Mouse (Mus musculus) thymus, adult 2 months (tissue): ENCODE data around the gene Atp8b4. TPM values are rescaled to one million over a fixed set of nuclear protein-coding genes. Genes with fewer than 3 reads are reported as not detected.

Experiments used
- DNase-seq: peaks from one replicate; pipeline ENCODE4 v3.0.0; 2021
- H3K27ac ChIP-seq: fragments of 200-500 bp; 2 replicates; pipeline ENCODE4 v1.5.1; 2012; ENCODE audit warnings: low read length, control low read depth; ENCODE audit not compliant: control insufficient read depth, insufficient read depth
- H3K27me3 ChIP-seq: fragments of 200-500 bp; 2 replicates; pipeline ENCODE4 v1.6.1; 2012; ENCODE audit warnings: mild to moderate bottlenecking, low read length, moderate library complexity, mixed read lengths; ENCODE audit not compliant: control insufficient read depth, insufficient read depth
- H3K36me3 ChIP-seq: fragments of 200-500 bp; 2 replicates; pipeline ENCODE4 v1.6.1; 2012; ENCODE audit warnings: mild to moderate bottlenecking, low read length, moderate library complexity; ENCODE audit not compliant: control insufficient read depth, insufficient read depth
- H3K4me1 ChIP-seq: fragments of 200-500 bp; replicated peaks from 2 replicates; pipeline ENCODE4 v1.6.1; 2012; ENCODE audit warnings: low read length; ENCODE audit not compliant: control insufficient read depth, insufficient read depth
- H3K4me3 ChIP-seq: fragments of 200-500 bp; 2 replicates; pipeline ENCODE4 v1.5.1; 2012; ENCODE audit warnings: mild to moderate bottlenecking, low read length, control low read depth, moderate library complexity; ENCODE audit not compliant: control insufficient read depth, insufficient read depth
- CTCF ChIP-seq: fragments of 200-500 bp; IDR thresholded peaks from 2 replicates; pipeline ENCODE4 v1.5.1; 2012; ENCODE audit warnings: mild to moderate bottlenecking, control low read depth, low read length, moderate library complexity, borderline replicate concordance; ENCODE audit not compliant: control insufficient read depth, poor library complexity, insufficient read depth; ENCODE audit errors: extremely low read depth
- POLR2A ChIP-seq: fragments of 200-500 bp; IDR thresholded peaks from 2 replicates; pipeline ENCODE4 v1.6.1; 2012; ENCODE audit warnings: mild to moderate bottlenecking, low read length, control low read depth, moderate library complexity; ENCODE audit not compliant: control insufficient read depth, poor library complexity, insufficient read depth; ENCODE audit errors: extremely low read depth
- WGBS: fragments of 180-500 bp; shearing (Covaris S2); methylation state at CpG from one replicate; pipeline ENCODE4 v1.1.7; 2018; 5-methylcytosine and 5-hydroxymethylcytosine counted together
- polyA plus RNA-seq: library from polyadenylated mRNA; depleted of rRNA; stranded (reverse); fragments of >200 nt; gene quantifications from 2 replicates; pipeline ENCODE4 v1.2.3, GENCODE M21; 2012

Gene Atp8b4
- polyA plus RNA-seq, 1 experiment, result 4.7 TPM

DNA sequence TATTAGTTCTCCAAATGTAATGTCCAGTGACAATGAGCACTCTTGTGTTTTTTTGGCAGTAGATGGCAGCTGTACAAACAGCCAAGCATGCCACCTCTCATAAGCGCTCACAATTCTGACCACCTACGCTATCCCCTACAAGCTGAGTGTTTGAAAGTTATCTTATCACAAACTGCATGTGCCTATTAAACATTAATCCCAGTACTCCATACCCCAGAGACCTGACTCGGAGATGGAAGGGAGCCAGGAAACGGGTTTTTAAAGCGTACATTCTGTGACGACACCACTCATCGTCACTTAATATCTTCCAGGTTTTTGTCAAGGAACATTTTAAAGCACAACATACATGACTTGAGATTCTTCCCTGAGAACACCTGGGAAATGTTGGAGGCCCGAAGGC is 128.8 kb downstream of the Atp8b4 start:
- H3K4me3 ChIP-seq, result no peak overlapping the region
- no peaks in the 10 kb centered on the region for H3K36me3 ChIP-seq
- no peak overlapping the region for H3K27ac ChIP-seq
- no peaks in the 10 kb centered on the region for H3K4me1 ChIP-seq
- H3K27me3 ChIP-seq, result no peaks in the 10 kb centered on the region
- DNase-seq, result no peak
- no peak for TF ChIP-seq POLR2A
- no peak for TF ChIP-seq CTCF
- 94% methylated on average over 8 of the region's 8 CpGs for WGBS

DNA sequence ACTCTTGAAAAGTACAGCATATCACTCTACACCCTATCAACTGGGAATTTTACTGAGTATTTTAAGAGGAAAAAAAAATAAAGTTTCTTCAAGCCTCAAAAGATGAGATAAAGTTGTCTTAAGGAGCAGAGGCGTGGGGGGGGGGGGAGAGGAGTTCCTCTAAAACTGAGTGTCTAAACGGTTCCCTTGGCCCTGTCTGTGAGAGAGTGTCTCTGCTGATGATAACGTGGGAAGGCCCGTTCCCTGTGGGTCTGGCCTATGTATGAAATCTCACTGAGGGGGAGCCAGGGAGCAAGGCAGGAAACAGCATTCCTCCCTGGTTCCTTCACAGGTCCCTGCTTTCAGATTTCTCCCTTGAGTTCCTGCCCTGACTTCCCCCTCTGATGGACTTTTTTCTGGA is 130.7 kb downstream of the Atp8b4 start:
- H3K36me3 ChIP-seq, result no peaks in the 10 kb centered on the region
- no peak overlapping the region for H3K27ac ChIP-seq
- no peaks in the 10 kb centered on the region for H3K4me1 ChIP-seq
- no peak for DNase-seq
- no peak for TF ChIP-seq CTCF
- no peak for TF ChIP-seq POLR2A
- H3K4me3 ChIP-seq, result no peak overlapping the region
- 81% methylated on average over 4 of the region's 4 CpGs for WGBS
- no peaks in the 10 kb centered on the region for H3K27me3 ChIP-seq

DNA sequence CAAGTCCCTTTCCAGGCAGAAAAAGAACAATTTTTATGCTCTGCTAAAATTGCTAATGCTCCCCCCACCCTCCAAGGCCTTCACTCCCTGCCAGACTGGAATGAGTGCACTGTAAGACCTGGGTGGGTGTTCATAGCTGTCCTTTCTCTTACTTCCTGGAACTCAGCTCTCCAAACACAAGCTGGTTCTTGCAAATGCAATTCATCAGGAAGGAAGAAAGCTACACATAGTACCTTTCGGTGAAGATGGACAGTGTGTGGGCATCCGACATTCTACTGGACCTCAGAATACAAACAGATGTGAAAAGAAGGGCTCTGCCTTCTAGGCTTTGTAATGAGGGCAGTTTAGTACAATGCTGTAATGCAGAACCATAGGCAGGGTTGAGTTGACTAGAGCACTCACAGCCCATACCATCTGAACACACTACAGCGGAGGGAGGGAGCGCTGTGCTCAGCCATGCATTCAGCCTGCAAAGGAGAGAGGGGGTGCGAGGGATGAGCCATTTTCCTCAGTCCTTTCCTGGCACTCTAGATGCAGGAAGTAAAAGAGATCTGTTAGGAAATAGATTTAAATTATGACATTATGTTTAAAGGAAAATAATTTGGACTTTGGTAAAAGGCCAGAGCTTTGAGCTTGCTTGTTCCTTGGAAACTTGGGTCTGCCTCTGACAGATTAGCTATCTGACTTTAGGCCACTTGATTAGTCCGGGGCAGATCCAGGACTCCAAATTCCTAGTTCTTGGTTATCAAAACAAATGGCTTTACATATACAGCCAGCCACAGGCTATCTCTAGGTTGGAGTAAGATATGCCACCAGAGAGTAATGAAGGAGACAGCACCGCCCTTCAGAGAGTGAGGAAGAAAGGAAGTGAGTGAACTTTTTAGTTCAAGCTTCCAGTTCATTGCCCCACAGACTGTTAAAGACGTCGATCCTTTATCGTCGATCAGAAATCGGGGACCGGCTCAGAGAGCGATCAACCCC is 136.4 kb downstream of the Atp8b4 start:
- TF ChIP-seq CTCF (no peak), POLR2A (no peak)
- H3K4me3 ChIP-seq, result no peak overlapping the region
- no peaks in the 10 kb centered on the region for H3K27me3 ChIP-seq
- no peaks in the 10 kb centered on the region for H3K4me1 ChIP-seq
- WGBS, result 95% methylated on average over 14 of the region's 14 CpGs
- no peak overlapping the region for H3K27ac ChIP-seq
- no peaks in the 10 kb centered on the region for H3K36me3 ChIP-seq
- DNase-seq, result no peak

DNA sequence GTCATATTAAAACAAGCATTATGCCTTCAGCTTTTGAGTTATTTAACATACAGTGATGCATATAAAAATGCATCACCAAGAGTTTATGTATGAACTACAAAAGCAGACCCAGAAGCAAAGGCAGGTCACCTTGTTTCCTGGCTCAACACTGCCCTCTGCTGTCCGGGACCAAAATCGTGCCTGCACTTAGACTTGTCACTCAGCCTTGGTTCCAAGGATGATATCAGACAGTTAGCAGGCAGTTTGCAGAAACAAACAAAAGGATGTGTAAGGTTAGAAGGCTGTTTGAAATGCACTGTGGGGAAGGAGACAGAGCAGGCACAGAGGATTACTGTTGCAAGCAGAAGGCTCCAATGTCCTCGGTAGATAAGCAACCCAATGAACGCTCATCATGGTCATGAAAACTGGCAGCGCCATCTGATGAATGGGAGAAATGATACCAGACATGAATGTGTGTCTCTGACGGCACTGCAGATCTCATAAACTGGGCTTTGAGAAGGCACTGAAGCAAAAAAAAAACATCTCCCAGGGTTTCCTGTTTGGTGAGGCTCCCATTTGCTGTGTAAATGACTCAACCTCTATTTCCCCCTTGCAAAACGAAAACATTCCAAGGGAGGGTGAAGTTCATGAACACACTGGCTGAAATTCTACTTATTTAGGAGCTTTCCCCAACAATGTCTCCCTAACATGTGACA is 137.3 kb downstream of the Atp8b4 start:
- DNase-seq, result peak; percentile 71
- no peak overlapping the region for H3K27ac ChIP-seq
- H3K4me3 ChIP-seq, result no peak overlapping the region
- no peaks in the 10 kb centered on the region for H3K4me1 ChIP-seq
- TF ChIP-seq CTCF, result peak; percentile 52; the same call in 1 of the 2 replicates
- TF ChIP-seq POLR2A, result no peak
- H3K27me3 ChIP-seq, result no peaks in the 10 kb centered on the region
- H3K36me3 ChIP-seq, result no peaks in the 10 kb centered on the region
- 66% methylated on average over 7 of the region's 7 CpGs for WGBS

DNA sequence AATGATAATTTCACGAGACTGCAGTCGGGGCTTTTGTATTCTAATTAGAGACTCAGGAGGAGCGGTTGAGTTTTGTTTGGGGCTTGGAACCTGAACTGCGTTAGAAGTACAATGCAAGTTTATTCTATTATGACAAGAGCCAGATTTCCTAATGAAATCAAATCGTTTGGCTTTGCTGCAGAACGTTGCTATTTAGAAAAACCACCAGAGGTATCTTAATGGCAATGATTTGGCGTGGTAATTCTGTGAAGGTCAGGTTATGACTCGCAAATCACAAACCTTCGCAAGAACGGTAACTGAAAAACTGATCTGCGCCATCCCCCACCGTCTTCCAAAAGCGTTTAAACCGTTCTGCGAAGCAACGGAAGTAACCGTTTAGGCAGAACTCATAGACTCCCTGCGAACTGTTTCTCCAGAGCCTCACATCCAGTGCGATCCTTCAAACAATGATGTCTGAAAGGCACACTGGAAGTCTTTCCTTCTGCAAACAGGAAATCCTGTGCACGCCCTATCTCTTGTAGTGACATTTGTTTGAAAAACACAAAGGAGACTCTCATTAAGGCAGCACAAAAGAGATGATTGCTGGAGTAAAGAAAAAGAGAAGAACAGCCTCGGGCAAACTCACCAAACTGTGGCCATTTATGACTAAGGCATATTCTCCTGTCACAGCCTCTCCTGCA is 139.2 kb downstream of the Atp8b4 start:
- Histone ChIP-seq H3K27ac (no peak overlapping the region), H3K27me3 (no peaks in the 10 kb centered on the region), H3K4me1 (no peaks in the 10 kb centered on the region), H3K36me3 (no peaks in the 10 kb centered on the region), H3K4me3 (no peak overlapping the region)
- 89% methylated on average over 21 of the region's 21 CpGs for WGBS
- TF ChIP-seq CTCF, result no peak
- no peak for TF ChIP-seq POLR2A
- DNase-seq, result no peak

DNA sequence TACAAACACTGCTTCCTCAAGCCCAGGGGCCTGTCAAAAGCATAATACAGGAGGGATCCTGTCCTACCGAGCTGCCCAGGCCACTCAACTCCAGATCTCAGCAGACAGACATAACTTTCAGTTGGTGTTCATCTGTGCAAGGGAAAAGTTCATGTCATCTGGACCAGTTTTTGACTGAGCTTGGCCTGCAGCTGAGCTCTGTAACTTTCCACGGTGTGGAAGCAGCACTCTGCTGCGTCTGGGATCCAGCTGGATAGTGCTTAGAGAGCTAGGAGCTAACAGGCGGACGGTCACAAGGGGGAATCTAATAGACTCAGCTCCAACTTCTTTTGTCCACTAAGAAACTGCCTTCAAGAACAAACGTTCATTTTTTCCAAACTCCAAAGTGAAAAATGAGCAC is 139.8 kb downstream of the Atp8b4 start:
- no peak for TF ChIP-seq POLR2A
- no peak for TF ChIP-seq CTCF
- H3K27ac ChIP-seq, result no peak overlapping the region
- no peak for DNase-seq

More for the DNA sequence above, 139.8 kb downstream of the Atp8b4 start:
- no peaks in the 10 kb centered on the region for H3K4me1 ChIP-seq
- no peaks in the 10 kb centered on the region for H3K36me3 ChIP-seq
- no peak overlapping the region for H3K4me3 ChIP-seq
- no peaks in the 10 kb centered on the region for H3K27me3 ChIP-seq
- 93% methylated on average over 6 of the region's 6 CpGs for WGBS
